Mouse (Mus musculus): ENCODE data around the gene Map4k3. TPM values are rescaled to one million over a fixed set of nuclear protein-coding genes. Genes with fewer than 3 reads are reported as not detected.

Gene Map4k3
- total and polyA plus RNA-seq, 3 experiments = 3.2 to 4.1 TPM; not detected in 1

DNA sequence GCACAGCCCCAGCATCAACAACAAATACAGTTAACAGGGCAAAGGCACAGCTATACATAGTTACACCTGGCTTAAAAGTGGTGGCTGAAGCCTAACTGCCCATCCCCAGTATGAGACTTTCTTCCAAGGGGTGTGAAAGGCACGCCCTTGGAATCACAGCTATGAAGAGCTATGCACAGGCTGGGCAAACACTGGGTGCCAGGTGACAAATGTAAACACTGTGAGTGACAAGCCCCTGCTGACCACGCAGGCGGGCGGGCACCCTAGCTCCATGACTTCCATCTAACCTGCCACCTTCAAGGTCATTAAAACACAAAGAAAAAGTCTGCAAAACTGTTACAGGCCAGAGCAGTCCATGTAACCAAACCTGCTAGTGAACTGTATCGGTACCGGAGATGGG lies 19.5 kb downstream of the Map4k3 start:
- no peaks in the 10 kb centered on the region for H3K36me3 ChIP-seq (ENCODE audit: control insufficient read depth in 1 of 2, insufficient read depth in 2 of 2, low read length in 2 of 2)
- H3K9ac ChIP-seq (ENCODE audit: control insufficient read depth, low read depth, low read length, poor library complexity, severe bottlenecking) = no peak overlapping the region
- H3K79me2 ChIP-seq (ENCODE audit: control insufficient read depth, insufficient read depth, low read length, poor library complexity) = peaks cover 2% of the 10 kb centered on the region; the same call in 1 of the 2 replicates
- H3K4me3 ChIP-seq (ENCODE audit: control insufficient read depth in 1 of 2, insufficient read depth in 1 of 2, low read depth in 2 of 2, low read length in 2 of 2) = no peak overlapping the region
- TF ChIP-seq POLR2A (IDR thresholded peaks at IDR 0.05; ENCODE audit: control insufficient read depth in 1 of 2, insufficient read depth in 1 of 2, low read depth in 1 of 2, low read length in 2 of 2, poor library complexity in 1 of 2) (no peak), ZC3H11A (IDR thresholded peaks at IDR 0.05; ENCODE audit: low read depth, low read length) (no peak), MAX (IDR thresholded peaks at IDR 0.05; ENCODE audit: low read length) (no peak)
- H3K27me3 ChIP-seq (ENCODE audit: control insufficient read depth in 1 of 2, insufficient read depth in 2 of 2, low read length in 2 of 2) = no peaks in the 10 kb centered on the region
- H3K4me1 ChIP-seq (ENCODE audit: control insufficient read depth in 1 of 2, insufficient read depth in 2 of 2, low read length in 2 of 2) = peaks cover 0 to 4% of the 10 kb centered on the region in 2 experiments; a peak in 1 of 4 replicates
- no peak overlapping the region for H3K27ac ChIP-seq (ENCODE audit: control insufficient read depth, low read depth, low read length)
- no peaks in the 10 kb centered on the region for H3K9me3 ChIP-seq (replicated peaks; ENCODE audit: insufficient read depth, low read length)
- no peak for DNase-seq (ENCODE audit: low read depth, low spot score)

DNA sequence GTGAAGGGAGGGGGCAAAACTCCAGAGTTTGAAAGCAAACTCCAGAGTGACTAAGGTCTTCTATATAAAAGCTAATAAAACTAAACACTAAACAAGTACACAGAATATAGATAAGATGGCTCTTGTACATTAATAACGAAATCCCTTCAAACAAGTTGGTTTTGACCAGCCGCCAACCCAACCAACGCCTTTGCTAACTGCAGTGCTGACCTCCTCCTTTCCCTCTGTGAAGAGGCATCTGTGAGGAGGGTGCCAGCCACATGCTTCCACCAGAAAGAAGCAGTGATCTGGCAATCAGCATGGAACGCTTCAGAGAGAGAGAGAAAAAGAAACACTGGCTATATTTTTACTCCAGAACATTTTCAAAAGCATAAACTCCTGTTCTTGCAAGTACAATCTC lies 21.1 kb downstream of the Map4k3 start:
- no peaks in the 10 kb centered on the region for H3K4me1 ChIP-seq (ENCODE audit: control insufficient read depth in 1 of 2, insufficient read depth in 2 of 2, low read length in 2 of 2)
- H3K9me3 ChIP-seq (replicated peaks; ENCODE audit: insufficient read depth, low read length) = no peaks in the 10 kb centered on the region
- H3K27me3 ChIP-seq (ENCODE audit: control insufficient read depth in 1 of 2, insufficient read depth in 2 of 2, low read length in 2 of 2) = no peaks in the 10 kb centered on the region
- DNase-seq (ENCODE audit: low read depth, low spot score) = no peak
- no peak overlapping the region for H3K27ac ChIP-seq (ENCODE audit: control insufficient read depth, low read depth, low read length)
- TF ChIP-seq EP300 (IDR thresholded peaks at IDR 0.05; ENCODE audit: low read depth in 1 of 2, low read length in 2 of 2) (no peak), NELFE (IDR thresholded peaks at IDR 0.05; ENCODE audit: low read depth, low read length) (no peak), MYC (IDR thresholded peaks at IDR 0.05; ENCODE audit: low read depth, low read length) (no peak), POLR2AphosphoS5 (IDR thresholded peaks at IDR 0.05; ENCODE audit: borderline replicate concordance, low read depth, low read length) (no peak)
- H3K9ac ChIP-seq (ENCODE audit: control insufficient read depth, low read depth, low read length, poor library complexity, severe bottlenecking) = no peak overlapping the region
- no peak overlapping the region for H3K4me3 ChIP-seq (ENCODE audit: control insufficient read depth in 1 of 2, insufficient read depth in 1 of 2, low read depth in 2 of 2, low read length in 2 of 2)
- no peaks in the 10 kb centered on the region for H3K36me3 ChIP-seq (ENCODE audit: control insufficient read depth in 1 of 2, insufficient read depth in 2 of 2, low read length in 2 of 2)
- H3K79me2 ChIP-seq (ENCODE audit: control insufficient read depth, insufficient read depth, low read length, poor library complexity) = peaks cover 2% of the 10 kb centered on the region; the same call in 1 of the 2 replicates

DNA sequence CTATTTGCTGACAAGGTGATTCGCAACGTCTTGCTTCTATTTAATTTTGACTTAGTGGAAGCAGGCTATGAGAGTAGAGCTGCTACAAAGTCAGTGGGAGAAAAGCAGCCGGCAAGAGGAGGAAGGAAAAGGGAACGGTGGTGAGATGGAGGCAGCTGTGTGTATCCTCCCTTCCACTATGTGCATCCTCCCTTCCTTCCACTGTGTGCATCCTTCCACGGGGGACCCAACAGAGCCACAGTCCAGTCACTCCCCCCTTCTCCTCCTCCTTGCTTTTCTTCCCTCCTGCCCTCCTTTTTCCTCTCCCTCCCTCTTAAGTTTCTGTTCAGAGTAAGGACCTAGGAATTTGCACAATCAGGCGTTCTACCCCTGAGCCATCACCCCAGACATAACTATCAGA lies 21.7 kb downstream of the Map4k3 start:
- H3K4me3 ChIP-seq (ENCODE audit: control insufficient read depth in 1 of 2, insufficient read depth in 1 of 2, low read depth in 2 of 2, low read length in 2 of 2) = no peak overlapping the region

GRCm38 (mm10) chr17:80701687-80702086 lies 26.6 kb downstream of the Map4k3 start:
- Histone ChIP-seq H3K27ac (ENCODE audit: control insufficient read depth, low read depth, low read length) (no peak overlapping the region), H3K4me3 (ENCODE audit: control insufficient read depth in 1 of 2, insufficient read depth in 1 of 2, low read depth in 2 of 2, low read length in 2 of 2) (no peak overlapping the region), H3K36me3 (ENCODE audit: control insufficient read depth in 1 of 2, insufficient read depth in 2 of 2, low read length in 2 of 2) (no peaks in the 10 kb centered on the region), H3K79me2 (ENCODE audit: control insufficient read depth, insufficient read depth, low read length, poor library complexity) (no peaks in the 10 kb centered on the region), H3K9me3 (replicated peaks; ENCODE audit: insufficient read depth, low read length) (no peaks in the 10 kb centered on the region), H3K27me3 (ENCODE audit: control insufficient read depth in 1 of 2, insufficient read depth in 2 of 2, low read length in 2 of 2) (no peaks in the 10 kb centered on the region), H3K9ac (ENCODE audit: control insufficient read depth, low read depth, low read length, poor library complexity, severe bottlenecking) (no peak overlapping the region), H3K4me1 (ENCODE audit: control insufficient read depth in 1 of 2, insufficient read depth in 2 of 2, low read length in 2 of 2) (no peaks in the 10 kb centered on the region)
- no peak for DNase-seq (ENCODE audit: low read depth, low spot score)
- no peak for TF ChIP-seq ZKSCAN1 (IDR thresholded peaks at IDR 0.05; ENCODE audit: low read depth, low read length)
- no peak for TF ChIP-seq CTCF (IDR thresholded peaks at IDR 0.05 in 2 of 3, conservative IDR thresholded peaks at IDR 0.05 in 1 of 3; ENCODE audit: control insufficient read depth in 1 of 3, insufficient read depth in 1 of 3, low read depth in 2 of 3, low read length in 3 of 3, poor library complexity in 1 of 3, severe bottlenecking in 1 of 3)
- no peak for TF ChIP-seq MAZ (IDR thresholded peaks at IDR 0.05; ENCODE audit: low read depth, low read length)
- TF ChIP-seq ZMIZ1 (IDR thresholded peaks at IDR 0.05; ENCODE audit: low read depth, low read length) = no peak
- no peak for TF ChIP-seq USF1 (IDR thresholded peaks at IDR 0.05; ENCODE audit: low read depth, low read length)
- TF ChIP-seq SMC3 (IDR thresholded peaks at IDR 0.05; ENCODE audit: low read depth, low read length) = no peak
- no peak for TF ChIP-seq ETS1 (IDR thresholded peaks at IDR 0.05; ENCODE audit: low read depth, low read length)
- TF ChIP-seq CHD2 (IDR thresholded peaks at IDR 0.05; ENCODE audit: low read length) = no peak
- TF ChIP-seq CHD1 (IDR thresholded peaks at IDR 0.05; ENCODE audit: low read depth, low read length) = no peak
- no peak for TF ChIP-seq TBP (IDR thresholded peaks at IDR 0.05; ENCODE audit: low read depth, low read length)
- TF ChIP-seq NRF1 (IDR thresholded peaks at IDR 0.05; ENCODE audit: insufficient read depth, low read depth, low read length, poor library complexity, severe bottlenecking) = no peak
- TF ChIP-seq POLR2A (IDR thresholded peaks at IDR 0.05; ENCODE audit: control insufficient read depth in 1 of 2, insufficient read depth in 1 of 2, low read depth in 1 of 2, low read length in 2 of 2, poor library complexity in 1 of 2) = no peak
- no peak for TF ChIP-seq ZC3H11A (IDR thresholded peaks at IDR 0.05; ENCODE audit: low read depth, low read length)
- no peak for TF ChIP-seq POLR2AphosphoS5 (IDR thresholded peaks at IDR 0.05; ENCODE audit: borderline replicate concordance, low read depth, low read length)

More for the DNA sequence above, 21.7 kb downstream of the Map4k3 start:
- H3K4me1 ChIP-seq (ENCODE audit: control insufficient read depth in 1 of 2, insufficient read depth in 2 of 2, low read length in 2 of 2) = no peaks in the 10 kb centered on the region
- H3K9ac ChIP-seq (ENCODE audit: control insufficient read depth, low read depth, low read length, poor library complexity, severe bottlenecking) = no peak overlapping the region
- H3K27ac ChIP-seq (ENCODE audit: control insufficient read depth, low read depth, low read length) = no peak overlapping the region
- H3K36me3 ChIP-seq (ENCODE audit: control insufficient read depth in 1 of 2, insufficient read depth in 2 of 2, low read length in 2 of 2) = no peaks in the 10 kb centered on the region
- no peak for DNase-seq (ENCODE audit: low read depth, low spot score)
- no peaks in the 10 kb centered on the region for H3K9me3 ChIP-seq (replicated peaks; ENCODE audit: insufficient read depth, low read length)
- TF ChIP-seq MEF2A (IDR thresholded peaks at IDR 0.05; ENCODE audit: extremely low read depth, insufficient replicate concordance, low read depth, low read length, poor library complexity, severe bottlenecking) (no peak), MXI1 (IDR thresholded peaks at IDR 0.05; ENCODE audit: low read depth, low read length) (no peak), HCFC1 (IDR thresholded peaks at IDR 0.05; ENCODE audit: low read depth, low read length) (no peak), NRF1 (IDR thresholded peaks at IDR 0.05; ENCODE audit: insufficient read depth, low read depth, low read length, poor library complexity, severe bottlenecking) (no peak)
- H3K79me2 ChIP-seq (ENCODE audit: control insufficient read depth, insufficient read depth, low read length, poor library complexity) = peaks cover 2% of the 10 kb centered on the region; the same call in 1 of the 2 replicates
- no peaks in the 10 kb centered on the region for H3K27me3 ChIP-seq (ENCODE audit: control insufficient read depth in 1 of 2, insufficient read depth in 2 of 2, low read length in 2 of 2)
